Mouse (Mus musculus) midbrain, embryonic 10.5 days (tissue): ENCODE data around the gene Glod5. TPM values are rescaled to one million over a fixed set of nuclear protein-coding genes. Genes with fewer than 3 reads are reported as not detected.
"Not testable (repeated sequence)": the region's sequence is repeated elsewhere in the genome, so short reads cannot be mapped to it uniquely, and the experiment has no call there.

ENCODE experiments used
- DNase-seq: peaks from one replicate; pipeline ENCODE4 v3.0.0-alpha.2; 2017; ENCODE audit warnings: low spot score
- H3K27ac ChIP-seq: fragments of 300-500 bp; sonication (generic); replicated peaks from 2 replicates; pipeline ENCODE4 v1.5.1; 2016; ENCODE audit warnings: mild to moderate bottlenecking
- H3K27me3 ChIP-seq: fragments of 300-500 bp; sonication (generic); 2 replicates; pipeline ENCODE4 v1.6.1; 2016; ENCODE audit warnings: low read depth, mild to moderate bottlenecking; ENCODE audit not compliant: poor library complexity, severe bottlenecking
- H3K36me3 ChIP-seq: fragments of 300-500 bp; sonication (generic); 2 replicates; pipeline ENCODE4 v1.6.1; 2016; ENCODE audit warnings: mild to moderate bottlenecking, moderate library complexity
- H3K4me1 ChIP-seq: fragments of 300-500 bp; sonication (generic); 2 replicates; pipeline ENCODE4 v1.6.1; 2016
- H3K4me3 ChIP-seq: fragments of 300-500 bp; sonication (generic); 2 replicates; pipeline ENCODE4 v1.5.1; 2016; ENCODE audit warnings: mild to moderate bottlenecking, moderate library complexity
- H3K9me3 ChIP-seq: fragments of 300-500 bp; sonication (generic); replicated peaks from 2 replicates; pipeline ENCODE4 v1.6.1; 2016; ENCODE audit warnings: mild to moderate bottlenecking
- WGBS: fragments of 180-500 bp; shearing (Covaris S2); methylation state at CpG from one replicate; pipeline ENCODE4 v1.1.7; 2016; 5-methylcytosine and 5-hydroxymethylcytosine counted together
- polyA plus RNA-seq: library from polyadenylated mRNA; unstranded; fragments of >200 nt; fragmentation: Nextera tagmentation; extraction: Ambion mirVana; gene quantifications from 2 replicates; pipeline ENCODE4 v1.2.1, GENCODE M21; 2016

Gene Glod5
- polyA plus RNA-seq, result 0.54 and 0.56 TPM in 2 replicates

- Histone ChIP-seq H3K36me3 (no peaks in the 10 kb centered on the region), H3K9me3 (no peaks in the 10 kb centered on the region), H3K4me1 (peaks cover 4% of the 10 kb centered on the region), H3K27me3 (no peaks in the 10 kb centered on the region), H3K4me3 (no peak within 1 kb of the TSS), H3K27ac (no peak within 1 kb of the TSS)
- 74% methylated on average over 2 of the region's 2 CpGs for WGBS
- DNase-seq, result no peak
These were observed at the start of gene Glod5 for GRCm38 (mm10) chrX:8018286-8018685. Gene Glod5 (minus strand): TSS chrX:8018492.

DNA sequence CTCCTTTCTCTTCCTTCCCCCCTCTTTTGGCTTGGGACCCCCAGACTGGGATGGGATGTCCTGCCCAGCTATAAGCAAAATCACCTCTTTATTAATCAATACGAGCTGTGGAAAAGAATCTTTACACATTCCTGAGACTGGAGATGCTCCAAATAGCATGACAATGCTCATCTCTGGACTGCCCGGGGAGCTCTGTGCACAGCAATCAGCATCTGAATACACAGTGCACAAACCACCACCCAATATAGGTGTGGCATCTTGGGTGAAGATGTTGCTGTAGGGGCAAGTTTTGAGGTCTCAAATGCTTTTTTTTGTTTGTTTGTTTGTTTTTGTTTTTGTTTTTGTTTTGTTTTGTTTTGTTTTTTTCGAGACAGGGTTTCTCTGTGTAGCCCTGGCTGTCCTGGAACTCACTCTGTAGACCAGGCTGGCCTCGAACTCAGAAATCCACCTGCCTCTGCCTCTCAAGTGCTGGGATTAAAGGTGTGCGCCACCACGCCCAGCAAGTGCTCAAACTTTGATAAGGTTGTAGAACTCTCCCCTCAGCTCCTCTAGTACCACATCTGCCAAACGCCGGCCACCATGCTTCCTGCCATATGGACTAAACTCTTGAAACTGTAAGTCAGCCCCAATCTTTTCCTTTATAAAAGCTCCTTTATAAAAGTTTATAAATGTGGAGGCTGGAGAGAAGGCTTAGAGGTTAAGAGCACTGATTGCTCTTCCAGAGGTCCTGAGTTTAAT, 32.9 kb upstream of the Glod5 start:
- not testable (repeated sequence) for H3K4me1 ChIP-seq, H3K27me3 ChIP-seq, H3K27ac ChIP-seq, DNase-seq, H3K36me3 ChIP-seq, H3K9me3 ChIP-seq, H3K4me3 ChIP-seq
- 91% methylated on average over 8 of the region's 8 CpGs for WGBS

- Histone ChIP-seq H3K4me3 (no peak overlapping the region), H3K9me3 (peaks cover 7% of the 10 kb centered on the region; the same call in 1 of the 2 replicates), H3K36me3 (no peaks in the 10 kb centered on the region), H3K4me1 (no peaks in the 10 kb centered on the region), H3K27ac (no peak overlapping the region), H3K27me3 (no peaks in the 10 kb centered on the region)
- WGBS, result 56% methylated on average over 1 of the region's 1 CpGs
- DNase-seq, result no peak
These were observed 14.7 kb upstream of the Glod5 start for GRCm38 (mm10) chrX:8033009-8033408.

- H3K9me3 ChIP-seq, result 0 out of 2 replicates have a peak, but pooled peaks cover 2% of the 10 kb centered on the region
- H3K36me3 ChIP-seq, result no peaks in the 10 kb centered on the region
- no peaks in the 10 kb centered on the region for H3K4me1 ChIP-seq
- H3K27ac ChIP-seq, result no peak overlapping the region
- WGBS, result 71% methylated on average over 4 of the region's 4 CpGs
- no peak overlapping the region for H3K4me3 ChIP-seq
- H3K27me3 ChIP-seq, result no peaks in the 10 kb centered on the region
- DNase-seq, result no peak
These were observed 8.5 kb upstream of the Glod5 start for GRCm38 (mm10) chrX:8026811-8027210.

- no peak for DNase-seq
- H3K4me3 ChIP-seq, result no peak overlapping the region
- no peaks in the 10 kb centered on the region for H3K27me3 ChIP-seq
- no peak overlapping the region for H3K27ac ChIP-seq
- no peaks in the 10 kb centered on the region for H3K4me1 ChIP-seq
- H3K36me3 ChIP-seq, result no peaks in the 10 kb centered on the region
- WGBS, result 72% methylated on average over 2 of the region's 2 CpGs
- 0 out of 2 replicates have a peak, but pooled peaks cover 2% of the 10 kb centered on the region for H3K9me3 ChIP-seq
These were observed 6.5 kb upstream of the Glod5 start for GRCm38 (mm10) chrX:8024795-8025194.

GRCm38 (mm10) chrX:8020111-8020778, 2.0 kb upstream of the Glod5 start:
- H3K27ac ChIP-seq, result no peak overlapping the region
- H3K4me1 ChIP-seq, result no peaks in the 10 kb centered on the region
- no peaks in the 10 kb centered on the region for H3K36me3 ChIP-seq
- WGBS, result 88% methylated on average over 2 of the region's 2 CpGs
- no peaks in the 10 kb centered on the region for H3K9me3 ChIP-seq
- DNase-seq, result no peak
- H3K27me3 ChIP-seq, result no peaks in the 10 kb centered on the region
- no peak overlapping the region for H3K4me3 ChIP-seq

DNA sequence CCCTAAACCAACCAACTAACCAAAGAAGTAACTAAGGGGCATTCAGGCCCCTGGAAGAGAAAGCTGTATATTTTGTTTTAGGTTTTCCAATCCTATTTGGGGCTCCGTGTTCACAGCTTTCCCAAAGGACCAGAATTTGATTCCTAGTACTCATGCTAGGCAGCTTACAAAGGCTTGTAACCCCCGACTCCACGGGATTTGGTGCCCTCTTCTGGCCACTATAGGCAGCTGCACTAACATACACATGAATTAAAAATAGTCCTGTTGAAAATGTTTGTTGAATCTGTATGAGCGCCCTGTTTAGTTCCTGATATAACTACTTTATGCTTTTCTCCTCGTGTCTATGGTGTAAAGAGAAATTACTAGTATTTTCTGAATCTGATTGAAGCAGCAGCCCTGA, 1.1 kb downstream of the Glod5 start:
- peaks cover 14% of the 10 kb centered on the region for H3K4me1 ChIP-seq
- H3K27me3 ChIP-seq, result no peaks in the 10 kb centered on the region
- H3K4me3 ChIP-seq, result no peak overlapping the region
- WGBS, result 12% methylated on average over 5 of the region's 5 CpGs
- no peak overlapping the region for H3K27ac ChIP-seq
- H3K36me3 ChIP-seq, result no peaks in the 10 kb centered on the region
- DNase-seq, result peak; percentile 50
- no peaks in the 10 kb centered on the region for H3K9me3 ChIP-seq

DNA sequence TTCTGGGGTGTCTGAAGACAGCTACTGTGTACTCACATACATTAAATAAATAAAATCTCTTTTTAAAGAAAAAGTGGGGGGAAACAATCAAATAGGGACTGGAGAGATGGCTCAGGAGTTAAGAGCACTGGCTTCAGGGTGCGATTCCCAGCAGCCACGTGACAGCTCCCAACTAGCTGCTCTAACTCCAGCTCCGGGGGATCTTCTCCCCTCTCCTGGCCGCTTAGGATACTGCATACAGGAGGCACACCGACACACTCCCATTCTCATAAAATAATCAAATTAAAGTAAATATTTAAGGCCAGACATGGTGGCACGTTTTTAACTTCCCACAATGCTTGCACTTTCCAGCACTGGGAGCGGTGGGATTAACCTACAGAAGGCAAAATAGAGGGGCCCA, 2.6 kb downstream of the Glod5 start:
- H3K4me1 ChIP-seq, result peaks cover 14% of the 10 kb centered on the region
- H3K4me3 ChIP-seq, H3K36me3 ChIP-seq, H3K27me3 ChIP-seq, H3K9me3 ChIP-seq: not testable (repeated sequence)
- DNase-seq, result peak; percentile 19
- WGBS, result 24% methylated on average over 7 of the region's 7 CpGs
- 0 out of 2 replicates have a peak overlapping the region, but pooled peaks have one; percentile 28 for H3K27ac ChIP-seq

DNA sequence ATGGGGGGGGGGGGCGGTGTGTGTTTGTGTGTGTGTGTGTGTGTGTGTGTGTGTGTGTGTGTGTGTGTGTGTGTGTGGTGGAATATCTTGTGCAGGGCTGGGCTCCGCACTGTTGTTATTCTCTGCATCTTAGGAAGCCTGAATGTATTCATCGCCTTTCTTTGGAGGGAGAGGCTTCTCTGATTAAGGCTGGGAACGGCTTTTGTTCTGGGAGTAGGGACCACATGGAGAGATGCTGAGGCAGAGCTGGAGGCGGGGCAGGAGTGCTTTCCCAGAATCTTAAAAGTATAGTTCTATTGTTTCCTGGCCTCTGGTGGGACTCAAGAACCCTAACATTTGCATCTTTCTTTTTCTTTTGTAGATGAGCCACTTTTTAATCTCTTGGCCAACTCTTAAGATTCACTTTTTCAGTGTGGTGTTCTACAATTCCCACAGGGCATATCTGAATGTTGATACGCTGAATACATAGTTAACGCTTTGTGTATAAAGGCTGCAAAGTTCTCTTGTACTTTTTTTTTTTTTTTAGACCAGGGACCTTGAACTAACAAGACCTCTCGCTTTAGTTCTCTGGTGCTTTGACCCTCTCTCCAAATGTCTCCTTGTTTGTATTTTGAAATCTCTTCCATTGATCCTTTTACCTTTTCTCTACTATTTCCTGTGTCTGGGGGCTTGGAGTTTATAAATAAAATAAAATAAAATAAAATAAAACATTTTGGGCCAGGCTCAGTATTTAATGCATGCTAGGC, 4.5 kb downstream of the Glod5 start:
- 24% methylated on average over 7 of the region's 8 CpGs for WGBS
- Histone ChIP-seq H3K36me3 (no peaks in the 10 kb centered on the region), H3K27ac (peak overlapping the region; percentile 79), H3K9me3 (0 out of 2 replicates have a peak, but pooled peaks cover 4% of the 10 kb centered on the region), H3K4me1 (peaks cover 14% of the 10 kb centered on the region), H3K27me3 (no peaks in the 10 kb centered on the region), H3K4me3 (peak overlapping the region; percentile 9; the same call in 1 of the 2 replicates)
- peak; percentile 45 for DNase-seq

GRCm38 (mm10) chrX:8013157-8013556, 5.1 kb downstream of the Glod5 start:
- Histone ChIP-seq H3K36me3 (no peaks in the 10 kb centered on the region), H3K4me3 (peak overlapping the region; percentile 9; the same call in 1 of the 2 replicates), H3K9me3 (0 out of 2 replicates have a peak, but pooled peaks cover 4% of the 10 kb centered on the region), H3K4me1 (peaks cover 19% of the 10 kb centered on the region), H3K27me3 (no peaks in the 10 kb centered on the region), H3K27ac (peak overlapping the region; percentile 79)
- WGBS, result 15% methylated on average over 2 of the region's 2 CpGs
- DNase-seq, result no peak

- Histone ChIP-seq H3K4me1 (peaks cover 19% of the 10 kb centered on the region), H3K9me3 (0 out of 2 replicates have a peak, but pooled peaks cover 12% of the 10 kb centered on the region)
- WGBS, result 79% methylated on average over 4 of the region's 4 CpGs
- not testable (repeated sequence) for H3K27ac ChIP-seq, DNase-seq, H3K27me3 ChIP-seq, H3K4me3 ChIP-seq, H3K36me3 ChIP-seq
These were observed 8.9 kb downstream of the Glod5 start for GRCm38 (mm10) chrX:8009356-8009755.

DNA sequence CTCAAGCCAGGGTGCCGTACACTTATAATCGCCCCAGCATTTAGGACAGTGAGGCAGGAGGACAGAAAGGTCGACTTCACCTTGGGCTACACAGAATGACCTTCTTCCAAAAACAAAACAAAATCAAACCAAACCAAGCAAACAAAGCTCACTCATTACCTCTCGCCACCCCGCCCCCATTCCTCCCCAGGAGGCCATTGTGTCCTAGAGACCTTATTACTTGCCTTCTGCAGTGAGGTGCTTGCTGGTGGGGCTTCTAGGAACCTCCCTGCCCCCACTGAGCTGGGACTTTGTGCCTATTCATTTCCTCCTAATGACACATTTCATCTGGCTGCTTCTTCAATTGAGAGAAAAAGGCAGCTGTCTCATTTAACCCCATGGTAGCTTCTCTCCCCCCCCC, 9.7 kb downstream of the Glod5 start:
- no peaks in the 10 kb centered on the region for H3K27me3 ChIP-seq
- no peaks in the 10 kb centered on the region for H3K36me3 ChIP-seq
- 33% methylated on average over 5 of the region's 5 CpGs for WGBS
- H3K9me3 ChIP-seq, result 0 out of 2 replicates have a peak, but pooled peaks cover 12% of the 10 kb centered on the region
- H3K27ac ChIP-seq, result peak overlapping the region; percentile 9; the same call in 1 of the 2 replicates
- peaks cover 17% of the 10 kb centered on the region for H3K4me1 ChIP-seq
- DNase-seq, result no peak
- H3K4me3 ChIP-seq, result no peak overlapping the region
